Mouse (Mus musculus): ENCODE measurements around the gene B4galnt3.

- TF ChIP-seq CTCF (IDR thresholded peaks at IDR 0.05; ENCODE audit: low read depth) (peak; percentile 96), EP300 (optimal IDR thresholded peaks at IDR 0.05) (no peak)
These were observed 101.2 kb downstream of the B4galnt3 start for GRCm38 (mm10) chr6:120193174-120193573.
